28 mouse cellular contexts compared by ENCODE assay signal in the genomic region with DNA sequence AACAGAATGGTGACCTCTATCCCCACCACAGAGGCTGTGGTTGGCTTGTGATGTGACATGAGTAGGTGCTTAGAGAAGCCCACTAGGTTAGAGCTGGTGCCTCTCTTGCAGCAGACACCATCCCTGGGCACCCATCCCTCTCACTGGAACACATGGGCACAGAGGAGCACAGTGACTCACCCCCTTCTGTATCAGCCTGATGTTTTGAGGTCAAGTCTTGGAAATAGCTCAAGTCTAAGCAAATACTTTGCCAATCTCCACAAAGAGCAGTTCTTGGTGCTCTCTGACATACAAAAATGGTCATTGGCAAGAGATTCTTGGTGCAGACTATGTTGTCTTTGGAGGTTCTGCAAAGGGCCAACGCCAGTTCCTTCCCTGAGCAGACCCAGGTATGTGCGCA. TPM values are rescaled to one million over a fixed set of nuclear protein-coding genes. Genes with fewer than 3 reads are reported as not detected.
"Had no signal": no experiment of that assay in that cellular context is flagged by ENCODE, and none has a peak within 500 bp of the region (broad histone marks: within the 10 kb centered on the region; RNA-seq: fewer than 3 reads in every experiment).

No protein-coding gene starts in this region.

- H3K36me3 ChIP-seq: liver, embryonic 12.5 days; liver, embryonic 15.5 days; lung, embryonic 15.5 days; midbrain, embryonic 10.5 days; neural tube, embryonic 12.5 days; neural tube, embryonic 15.5 days had no signal

- H3K9ac ChIP-seq: limb, embryonic 13.5 days; liver, embryonic 12.5 days; liver, embryonic 15.5 days; lung, embryonic 15.5 days; neural tube, embryonic 12.5 days; neural tube, embryonic 15.5 days had no signal

- H3K27me3 ChIP-seq: limb, embryonic 13.5 days; liver, embryonic 12.5 days; liver, embryonic 15.5 days; lung, embryonic 15.5 days had no signal

- DNase-seq: kidney, adult 2 months; kidney, postnatal 25 days; liver; lung, adult 18-20 months; lung, postnatal 10 days; lung, postnatal 36 days; midbrain, embryonic 14.5 days; right cerebral cortex, adult 18-20 months; right cerebral cortex, postnatal 14 days; thymus, adult 18-20 months; thymus, postnatal 36 days had no signal

- H3K9me3 ChIP-seq: limb, embryonic 10.5 days; limb, embryonic 13.5 days; liver, embryonic 12.5 days; liver, embryonic 15.5 days; lung, embryonic 15.5 days; megakaryocyte, embryonic 14.5 days; midbrain, embryonic 10.5 days; neural tube, embryonic 12.5 days; neural tube, embryonic 15.5 days had no signal

- H3K27ac ChIP-seq: kidney, postnatal 0 days; limb, embryonic 10.5 days; limb, embryonic 13.5 days; liver, embryonic 12.5 days; liver, embryonic 15.5 days; lung, embryonic 15.5 days; midbrain, embryonic 10.5 days; neural tube, embryonic 12.5 days; neural tube, embryonic 15.5 days had no signal

- H3K4me2 ChIP-seq: limb, embryonic 13.5 days; liver, embryonic 12.5 days; liver, embryonic 15.5 days; lung, embryonic 15.5 days; neural tube, embryonic 12.5 days; neural tube, embryonic 15.5 days had no signal

- H3K4me1 ChIP-seq: lung, embryonic 15.5 days; megakaryocyte, embryonic 14.5 days; midbrain, embryonic 10.5 days; neural tube, embryonic 12.5 days; neural tube, embryonic 15.5 days had no signal

- H3K4me3 ChIP-seq: limb, embryonic 10.5 days; limb, embryonic 13.5 days; liver, embryonic 12.5 days; liver, embryonic 15.5 days; lung, embryonic 15.5 days; megakaryocyte, embryonic 14.5 days; midbrain, embryonic 10.5 days; neural tube, embryonic 12.5 days; neural tube, embryonic 15.5 days had no signal

- ATAC-seq: liver, embryonic 12.5 days had no signal

RNA-seq across cellular contexts. Expression of a gene that starts 42.9 kb away (rescaled TPM):
- total RNA-seq: left cerebral cortex, adult 18-20 months; left cerebral cortex, postnatal 25 days had no signal
- polyA plus RNA-seq: kidney, adult 2 months; kidney, embryonic 14.5 days; kidney, postnatal 0 days; large intestine, adult 2 months; limb, embryonic 10.5 days; limb, embryonic 13.5 days; liver, embryonic 12.5 days; liver, embryonic 15.5 days; lung, embryonic 15.5 days; midbrain, embryonic 10.5 days; midbrain, embryonic 14.5 days; neural tube, embryonic 12.5 days; neural tube, embryonic 15.5 days; spleen, adult 2 months; stomach, embryonic 16.5 days; urinary bladder, adult 2 months had no signal
